Mouse (Mus musculus) heart, adult 18-20 months (tissue): ENCODE data around the gene Aoc2. TPM values are rescaled to one million over a fixed set of nuclear protein-coding genes. Genes with fewer than 3 reads are reported as not detected.
A peak's percentile ranks its signal among the peaks of the same experiment; 100 is the strongest.

ENCODE experiments used
- DNase-seq, 2 experiments: peaks; one replicate each; pipeline ENCODE4 v3.0.0; 2021 to 2022; ENCODE audit warnings: mixed read lengths in 1 of 2
- long read RNA-seq, 2 experiments: library from polyadenylated mRNA; stranded (forward); transcript quantifications; one replicate each; pipeline ENCODE4 v2.0.0; 2021
- total RNA-seq, 2 experiments: library from RNA; stranded (reverse); gene quantifications; 2 replicates each; pipeline ENCODE4 v1.2.3; 2021

Gene Aoc2
- 1 to 10 TPM; 1.2 to 2.2 TPM for total RNA-seq
- long read RNA-seq, experiment 1, partial matches to known transcripts = 0 of 2 reads
- long read RNA-seq, experiment 1, other reads (novel, unspliced or antisense) = 1 of 2 reads
- long read RNA-seq, experiment 2 = 0 reads

DNA sequence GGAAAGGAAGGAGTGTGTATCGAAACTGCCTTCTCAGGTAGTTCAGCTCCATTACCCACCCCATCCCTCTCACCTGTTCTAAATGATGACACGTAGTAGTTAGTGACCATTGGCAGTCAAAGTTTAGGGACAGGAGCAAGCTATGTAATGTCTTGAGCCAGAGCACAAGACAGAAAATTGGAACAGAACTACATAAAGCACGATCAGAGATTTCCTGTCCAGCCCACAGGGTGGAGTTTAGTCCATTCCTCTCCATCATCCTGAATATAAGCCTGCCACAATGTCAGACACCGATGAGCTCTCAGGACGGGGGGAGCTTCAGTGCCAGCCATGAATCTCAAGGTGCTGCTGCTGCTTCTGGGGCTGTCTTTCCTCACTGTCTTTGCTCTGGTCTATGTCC is at the start of gene Aoc2:
Aoc2 (plus strand) TSS at position 301 of the 400 bp plus-strand sequence.
- no peak for DNase-seq

DNA sequence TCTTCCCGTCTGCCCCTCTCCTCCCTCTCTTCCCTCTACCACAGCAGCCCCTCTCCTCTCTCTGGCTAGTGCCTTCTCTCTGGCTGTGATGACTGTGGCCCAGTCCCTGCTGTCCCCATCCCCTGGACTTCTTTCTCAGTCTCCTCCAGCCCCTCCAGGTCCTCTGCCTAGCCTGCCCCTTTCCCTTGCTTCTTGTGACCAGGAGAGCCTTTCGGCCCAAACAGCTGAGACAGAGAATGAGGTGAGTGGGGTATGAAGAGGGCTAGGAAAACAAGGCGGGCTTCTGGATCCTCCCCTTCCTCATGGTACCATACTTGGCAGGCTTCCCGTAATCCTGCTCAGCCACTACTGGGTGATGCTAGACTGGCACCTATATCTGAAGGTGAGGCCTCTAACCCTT is 49.6 kb upstream of the Aoc2 start:
- DNase-seq = no peak

DNA sequence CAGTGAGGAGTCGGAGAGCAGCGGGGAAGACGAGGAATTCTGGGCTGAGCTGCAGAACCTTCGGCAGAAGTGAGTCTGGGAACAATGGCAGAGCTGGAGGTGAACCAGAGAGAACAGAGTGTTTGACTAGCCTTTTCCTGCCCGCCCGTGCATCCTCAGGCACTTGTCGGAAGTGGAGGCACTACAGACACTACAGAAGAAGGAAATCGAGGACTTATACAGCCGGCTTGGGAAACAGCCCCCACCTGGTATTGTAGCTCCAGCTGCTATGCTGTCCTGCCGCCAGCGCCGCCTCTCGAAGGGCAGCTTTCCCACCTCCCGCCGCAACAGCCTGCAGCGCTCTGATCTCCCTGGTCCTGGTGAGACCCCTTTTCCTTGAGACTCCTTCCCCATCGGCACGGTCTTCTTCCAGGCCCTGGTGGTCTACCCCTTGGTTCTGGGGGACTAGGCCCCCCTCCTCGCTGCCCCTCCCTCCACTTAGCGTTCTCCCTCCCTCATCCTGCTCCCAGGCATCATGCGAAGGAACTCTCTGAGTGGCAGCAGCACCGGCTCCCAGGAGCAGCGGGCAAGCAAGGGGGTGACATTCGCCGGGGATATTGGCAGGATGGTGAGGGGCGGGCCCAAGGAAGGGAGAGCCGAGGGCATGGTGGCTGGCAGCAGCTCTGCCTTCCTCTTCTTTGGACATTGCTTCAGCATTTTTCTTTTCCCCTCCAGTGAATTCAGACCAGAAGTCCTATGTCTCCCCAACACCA is 48.4 kb upstream of the Aoc2 start:
- no peak for DNase-seq

DNA sequence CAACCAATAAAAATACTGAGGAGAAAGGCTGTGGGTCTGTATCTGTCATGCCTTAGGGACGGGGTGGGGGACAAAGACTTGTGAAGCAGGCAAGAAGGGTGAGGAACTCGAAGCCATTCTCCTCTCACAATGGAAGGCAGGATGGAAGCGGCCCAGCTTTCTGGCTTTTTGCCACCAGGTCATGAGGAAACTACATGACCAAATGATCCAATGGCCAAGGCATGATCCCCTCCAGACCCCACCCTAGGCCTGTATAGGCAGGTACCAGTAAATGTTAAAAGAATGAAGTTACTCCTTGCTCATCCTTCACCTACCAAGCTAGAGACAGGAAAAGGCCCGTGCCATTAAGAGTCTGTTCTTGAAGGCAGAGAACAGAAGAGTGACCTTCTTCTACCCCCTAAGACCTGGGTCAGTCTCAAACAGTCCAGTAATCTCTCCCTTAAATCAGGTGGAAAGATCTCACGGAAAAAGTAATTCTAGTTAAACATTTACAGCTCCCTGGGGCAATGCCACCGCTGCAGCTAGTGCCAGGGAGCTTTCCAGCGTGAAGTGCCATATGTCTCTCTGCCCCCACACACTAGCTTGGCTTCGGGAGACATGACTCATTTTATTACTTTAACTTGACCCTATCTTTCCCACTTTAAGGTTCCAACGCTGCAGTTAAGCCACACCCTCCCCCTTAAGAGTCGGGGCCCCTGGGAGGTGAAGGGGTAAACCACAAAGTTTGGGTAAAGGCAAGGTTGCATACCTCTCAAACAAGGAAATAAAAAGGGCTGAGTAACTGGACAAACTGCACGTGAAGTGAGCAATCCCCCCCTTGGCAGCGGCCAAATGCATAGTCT is 47.3 kb upstream of the Aoc2 start:
- DNase-seq = no peak

DNA sequence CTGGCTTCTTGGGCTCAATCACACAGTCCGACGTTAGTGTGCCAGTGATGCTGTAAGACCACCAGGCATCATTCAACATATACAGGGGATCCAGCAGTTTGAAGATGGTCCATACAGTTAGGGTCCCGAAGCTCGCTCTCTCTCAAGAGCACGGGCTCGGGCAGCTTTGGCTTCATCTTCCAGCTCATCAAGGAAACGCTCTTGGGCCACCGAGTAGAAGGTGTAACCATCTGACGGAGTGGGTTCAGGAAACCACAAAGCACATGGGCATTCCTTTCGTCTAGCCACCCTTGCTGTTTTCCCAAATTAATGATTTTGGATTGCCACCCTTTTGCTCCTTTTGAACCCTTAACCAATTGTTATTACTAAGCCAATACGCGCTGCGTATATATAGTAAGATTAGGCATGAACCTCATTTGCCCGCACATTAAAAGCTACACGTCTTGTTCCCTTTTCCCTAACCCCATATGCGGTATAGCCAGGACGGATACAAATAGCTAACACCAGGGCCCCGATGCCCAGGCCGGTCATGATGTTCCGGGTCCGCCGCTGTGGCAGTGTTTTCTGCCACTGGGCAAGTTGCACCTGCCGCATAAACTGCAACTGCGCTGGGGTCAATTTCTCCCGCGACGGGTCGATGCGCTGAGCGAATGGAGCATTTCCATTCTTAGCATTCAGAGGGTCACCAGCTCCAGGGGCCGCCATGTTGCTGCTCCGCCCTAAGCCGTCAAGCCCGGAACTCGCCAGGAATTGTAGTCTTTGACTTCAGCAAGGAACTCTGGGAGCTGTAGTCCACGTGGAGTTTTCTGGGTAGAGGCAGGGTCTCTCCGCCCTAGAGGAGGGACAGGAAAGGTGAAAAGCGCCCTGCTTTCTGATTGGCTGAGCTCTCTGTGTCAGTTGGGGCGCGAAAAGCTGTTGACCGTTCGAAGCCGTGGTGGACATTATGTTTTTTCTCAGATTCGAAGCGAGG is 46.4 kb upstream of the Aoc2 start, which contains the start of the genes Cntd1 and Coa3:
Cntd1 (plus strand) TSS at position 790 of the 970 bp plus-strand sequence.
Coa3 (minus strand) TSS at position 892 of the 970 bp plus-strand sequence.
- DNase-seq = peak; percentile 92 to 93

DNA sequence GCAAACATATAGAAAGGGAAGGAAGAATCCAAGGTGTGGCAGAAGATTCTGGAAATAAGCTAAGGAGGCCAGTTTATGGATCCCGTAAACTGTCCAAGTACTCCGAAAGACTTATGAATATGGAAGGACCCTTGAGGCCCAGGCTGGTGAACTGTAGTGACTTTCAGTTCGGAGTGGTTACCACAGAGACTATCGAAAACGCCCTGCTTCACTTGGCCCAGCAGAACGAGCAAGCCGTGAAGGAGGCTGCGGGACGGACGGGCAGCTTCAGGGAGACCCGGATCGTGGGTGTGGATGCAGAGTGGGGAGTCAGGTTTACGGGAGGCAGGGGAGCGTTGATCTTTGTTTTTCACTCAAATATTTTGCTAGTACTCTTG is 45.7 kb upstream of the Aoc2 start:
- no peak for DNase-seq

DNA sequence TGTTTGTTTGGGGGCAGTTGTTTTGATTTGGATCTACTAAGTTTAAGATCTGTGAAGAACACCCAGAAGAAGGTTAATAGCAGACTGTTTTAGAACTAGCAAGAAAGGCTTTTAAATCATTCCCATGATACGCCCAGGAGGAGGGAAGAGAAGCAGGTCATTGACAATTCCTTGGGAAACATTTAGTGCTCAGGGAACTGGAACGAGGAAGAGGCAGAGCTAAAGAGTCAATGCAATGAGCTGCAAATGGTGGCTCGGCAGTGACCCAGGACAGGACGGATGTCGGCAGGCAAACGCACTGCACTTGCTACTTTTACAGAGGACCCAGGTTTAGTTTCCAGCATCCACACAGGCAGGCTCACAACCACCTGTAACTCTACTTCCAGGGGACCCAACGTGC is 44.0 kb upstream of the Aoc2 start:
- no peak for DNase-seq

DNA sequence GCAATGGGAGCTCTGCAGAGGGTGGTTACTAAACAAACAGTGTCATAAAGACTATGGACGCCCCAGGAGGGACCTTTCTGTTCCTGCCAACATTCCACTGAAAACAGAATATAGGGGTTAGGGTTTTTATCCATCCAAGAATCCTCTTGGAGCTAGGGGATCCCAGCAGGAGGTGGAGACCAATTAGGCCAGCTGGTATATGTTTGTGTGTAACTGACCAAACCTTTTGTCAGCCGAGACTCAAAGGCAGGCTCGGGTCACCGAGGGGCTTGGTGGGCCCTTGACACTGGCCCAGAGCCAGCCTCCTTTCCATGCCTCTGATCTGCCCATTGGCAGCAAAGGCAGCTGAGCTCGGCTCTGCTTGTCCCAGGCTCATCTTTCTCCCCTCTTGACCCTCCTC is 42.0 kb upstream of the Aoc2 start:
- no peak for DNase-seq

DNA sequence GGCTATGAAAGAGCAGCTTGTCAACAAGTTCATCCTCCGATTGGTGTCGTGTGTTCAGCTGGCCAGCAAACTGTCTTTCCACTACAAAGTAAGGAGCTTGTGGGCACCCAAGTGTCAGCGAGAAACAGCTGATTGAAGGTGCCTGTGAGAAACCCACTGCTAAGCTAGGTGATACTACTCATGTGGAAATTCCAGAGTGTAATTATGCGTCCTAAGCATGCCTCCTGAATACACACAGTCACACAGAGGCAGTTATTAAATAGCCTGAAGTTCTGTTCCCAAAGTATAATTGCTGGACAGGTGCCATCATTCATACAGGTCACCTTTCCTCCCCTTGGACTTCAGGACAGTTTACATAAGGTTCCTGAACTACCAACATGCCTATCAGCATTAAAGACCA is 41.1 kb upstream of the Aoc2 start:
- DNase-seq = no peak

DNA sequence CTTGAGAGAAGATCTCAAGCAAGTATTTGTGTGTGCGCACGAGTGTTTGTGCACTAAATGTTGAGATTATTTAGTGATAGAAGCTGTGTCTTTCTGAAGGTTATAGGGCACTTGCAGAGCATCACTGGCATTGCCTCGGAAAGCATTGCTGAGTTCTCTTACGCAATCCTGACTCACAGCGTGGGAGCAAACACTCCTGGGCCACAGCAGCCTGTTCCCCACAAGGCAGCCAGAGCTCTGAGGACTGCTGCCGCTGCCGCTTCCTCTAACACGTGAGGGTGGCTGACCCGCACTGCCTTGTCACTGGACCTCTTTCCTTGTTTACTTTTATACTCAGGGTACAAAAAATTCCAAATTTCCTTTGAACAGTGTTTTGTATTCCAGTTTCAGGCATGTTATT is 37.6 kb upstream of the Aoc2 start:
- DNase-seq = peak; percentile 34 to 63

DNA sequence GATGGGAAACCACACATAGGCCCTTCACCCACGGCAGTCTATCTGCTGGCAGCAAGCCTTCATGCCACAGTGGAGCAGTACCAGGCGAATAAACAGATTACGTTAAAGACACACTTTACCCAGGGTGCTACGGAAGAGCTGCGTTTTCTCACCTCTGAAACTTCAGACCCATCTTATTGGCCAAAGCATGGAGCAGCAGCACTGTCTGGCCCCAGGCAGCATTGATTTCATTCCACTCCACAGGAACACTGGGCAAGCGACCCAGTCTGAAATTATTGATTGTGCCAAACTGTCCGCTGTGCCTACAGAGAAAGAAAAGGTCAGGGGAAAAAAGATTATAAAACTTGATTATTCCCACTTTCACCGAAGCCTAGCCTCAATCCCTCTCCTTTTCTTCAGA is 33.6 kb upstream of the Aoc2 start:
- DNase-seq = no peak

DNA sequence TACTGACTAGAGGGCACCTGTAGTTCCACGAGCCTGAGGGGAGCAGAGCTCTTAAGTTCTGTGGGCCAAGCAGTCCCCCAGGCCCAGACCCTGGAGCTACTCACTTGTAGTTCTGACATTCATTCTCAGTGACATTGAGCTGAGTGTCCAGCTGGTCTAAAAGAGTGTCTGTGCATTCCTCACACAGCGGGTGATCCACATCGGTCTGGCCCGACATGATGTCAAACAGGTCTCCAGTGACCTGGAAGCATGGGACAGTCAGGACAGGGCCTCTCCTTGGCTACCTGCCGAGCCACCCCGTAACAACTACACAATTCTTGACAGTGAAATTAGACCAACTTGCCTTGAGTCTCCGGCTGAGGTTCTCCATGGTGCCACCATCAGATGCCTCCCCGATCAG is 29.7 kb upstream of the Aoc2 start:
- no peak for DNase-seq

DNA sequence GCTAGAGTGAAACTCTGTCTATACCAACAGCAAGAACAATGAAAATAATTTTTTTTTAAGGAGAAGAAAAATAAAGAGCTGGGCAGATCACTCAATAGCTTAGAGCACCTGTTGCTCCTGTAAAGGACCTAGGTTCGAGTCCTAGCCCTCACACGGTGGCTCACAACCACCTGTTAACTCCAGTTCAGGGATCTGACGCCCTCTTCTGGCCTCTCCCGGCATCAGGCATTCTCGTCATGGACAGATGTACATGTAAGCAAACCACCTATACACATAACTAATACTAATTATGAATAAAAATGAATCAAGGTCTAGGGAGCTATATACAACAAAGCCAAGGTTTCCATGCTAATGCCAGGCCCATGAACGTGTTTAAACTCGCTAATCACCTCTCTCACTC is 24.0 kb upstream of the Aoc2 start:
- DNase-seq = no peak

DNA sequence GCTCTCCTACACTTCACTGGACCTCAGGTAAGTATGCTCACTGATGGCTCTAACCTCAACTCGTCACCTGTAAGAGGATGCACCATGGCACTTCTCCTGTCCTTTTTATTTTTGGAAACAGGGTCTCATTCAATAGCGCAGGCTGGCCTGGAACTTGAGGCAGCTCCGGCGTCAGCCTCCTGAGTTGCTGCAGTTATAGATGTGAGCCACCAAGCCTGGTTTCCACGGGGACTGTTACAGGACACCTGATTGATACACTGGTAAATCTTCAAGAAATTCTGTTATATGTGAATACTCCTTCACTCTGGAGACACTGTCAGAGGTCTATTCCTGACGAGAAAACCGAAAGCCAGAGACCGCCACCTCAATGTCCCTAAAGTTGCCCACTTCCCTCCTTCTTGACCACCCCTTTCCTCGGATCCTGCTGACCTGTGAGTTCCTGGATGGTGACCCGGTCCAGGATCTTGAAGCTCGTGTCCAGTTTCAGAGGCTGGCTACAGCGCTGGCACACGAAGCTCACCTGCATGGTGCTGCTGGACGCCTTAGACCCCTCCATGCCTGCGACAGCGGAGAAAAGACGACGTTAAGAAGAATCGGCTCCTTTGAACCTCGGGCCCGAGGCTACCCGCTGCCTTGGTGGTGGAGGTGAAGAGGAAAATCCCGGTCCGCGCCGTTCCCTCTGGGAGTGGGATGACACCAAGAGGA is 23.4 kb upstream of the Aoc2 start:
- DNase-seq = no peak

DNA sequence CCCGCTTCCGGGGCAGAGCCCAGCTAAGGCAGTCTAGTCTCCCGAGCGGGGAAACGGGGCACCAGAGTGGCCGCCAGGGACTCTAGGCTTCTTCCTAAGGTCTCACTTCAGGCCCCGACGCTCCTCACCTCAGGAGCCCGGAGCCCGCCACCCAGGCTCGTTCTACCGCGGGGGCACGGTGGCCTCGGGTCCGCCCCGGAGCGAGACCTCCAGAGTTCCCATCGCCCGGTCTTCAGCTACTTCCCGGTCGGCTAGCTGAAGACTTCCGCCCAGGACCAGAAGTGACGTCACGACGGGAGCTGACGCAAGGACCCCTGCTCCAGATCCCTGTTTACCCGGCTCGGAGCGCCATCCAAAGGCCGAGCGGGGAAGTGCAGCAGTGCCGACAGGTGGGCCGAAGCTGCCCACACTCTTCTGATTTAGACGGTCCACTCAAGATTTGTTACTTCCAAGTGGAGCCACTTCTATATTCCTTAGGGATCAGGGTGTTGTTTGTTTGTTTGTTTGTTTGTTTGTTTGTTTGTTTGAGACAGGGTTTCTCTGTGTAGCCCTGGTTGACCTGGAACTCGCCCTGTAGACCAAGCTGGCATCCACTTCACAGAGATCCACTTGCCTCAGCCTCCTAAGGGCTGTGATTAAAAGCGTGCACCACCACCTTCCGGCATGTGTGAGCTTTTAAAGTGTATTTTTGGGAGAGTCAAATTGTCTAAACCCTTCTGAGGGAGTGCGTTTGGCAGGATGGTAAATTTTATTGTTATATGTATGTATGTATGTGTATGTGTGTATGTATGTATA is 22.7 kb upstream of the Aoc2 start, which contains the start of gene Becn1:
Becn1 (minus strand) TSS at position 283 of the 795 bp plus-strand sequence.
- DNase-seq = peak; percentile 96 to 99

DNA sequence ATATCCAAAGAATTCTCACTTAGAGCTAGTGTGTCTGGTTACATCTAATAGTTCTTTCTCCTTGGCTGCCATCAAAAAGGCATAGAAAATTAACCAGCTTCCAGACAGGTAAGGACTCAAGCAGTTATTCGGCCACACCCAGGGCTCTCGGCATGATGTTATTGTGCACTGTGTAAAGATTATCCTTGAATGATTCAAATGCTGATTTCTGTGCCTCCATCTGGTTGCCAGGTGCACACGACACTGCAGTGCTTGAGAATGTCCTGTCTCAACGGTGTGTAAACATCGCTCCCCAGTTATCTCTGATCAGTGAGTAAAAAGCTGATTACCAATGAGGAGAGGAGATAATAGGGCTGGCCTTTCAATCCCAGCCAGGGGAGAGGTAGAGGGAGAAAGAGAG is 17.1 kb upstream of the Aoc2 start:
- DNase-seq = no peak

DNA sequence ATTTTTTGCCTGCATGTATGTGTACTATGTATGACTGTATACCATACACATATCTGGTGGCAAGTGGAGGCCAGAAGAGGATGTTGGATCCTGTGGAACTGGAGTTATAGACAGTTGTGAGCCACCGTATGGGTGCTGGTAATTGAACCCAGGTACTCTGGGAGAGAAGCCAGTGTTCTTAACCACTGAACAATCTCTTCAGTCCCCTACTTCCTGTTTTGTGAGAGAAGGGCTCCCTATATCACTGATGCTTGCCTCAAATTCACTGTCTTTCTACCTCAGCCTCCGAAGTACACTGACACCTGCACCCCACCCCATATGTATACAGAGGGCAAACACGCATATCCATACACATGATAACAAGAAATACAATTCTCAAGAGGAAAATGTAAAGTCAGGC is 13.8 kb upstream of the Aoc2 start:
- no peak for DNase-seq

DNA sequence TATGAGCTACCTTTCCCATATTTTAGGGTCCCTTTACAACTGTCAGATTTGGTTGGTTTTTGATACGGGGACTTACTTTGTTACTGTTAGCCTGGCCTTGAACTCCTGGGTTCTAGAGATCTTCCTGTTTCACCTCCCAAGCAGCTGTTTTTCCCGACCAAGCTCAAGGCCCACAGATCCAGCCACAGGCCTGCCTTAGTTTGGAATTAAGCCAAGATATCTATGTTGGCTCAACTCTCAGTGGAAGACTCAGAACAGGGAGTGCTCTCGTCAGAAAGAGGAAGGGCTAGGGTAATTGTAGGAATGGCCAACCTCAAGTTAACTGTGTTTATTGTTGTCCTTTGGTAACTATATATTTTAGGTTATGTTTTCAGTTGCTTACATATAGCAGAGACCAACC is 12.7 kb upstream of the Aoc2 start:
- no peak for DNase-seq

DNA sequence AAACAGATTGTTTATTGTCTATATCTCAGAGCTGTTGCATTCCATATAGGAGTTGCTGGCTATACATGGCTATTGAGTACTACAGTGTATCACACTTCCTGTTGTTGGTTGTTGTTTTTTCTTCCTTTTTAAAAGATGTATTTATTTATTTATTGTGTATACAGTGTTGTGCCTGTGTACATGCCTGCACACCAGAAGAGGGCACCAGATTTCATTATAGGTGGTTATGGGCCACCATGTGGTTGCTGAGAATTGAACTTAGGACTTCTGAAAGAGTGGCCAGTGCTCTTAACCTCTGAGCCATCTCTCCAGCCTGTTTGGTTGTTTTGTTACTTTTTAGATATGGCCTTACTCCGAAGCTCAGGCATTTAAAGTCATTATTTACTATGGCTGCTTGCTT is 10.3 kb upstream of the Aoc2 start:
- no peak for DNase-seq

DNA sequence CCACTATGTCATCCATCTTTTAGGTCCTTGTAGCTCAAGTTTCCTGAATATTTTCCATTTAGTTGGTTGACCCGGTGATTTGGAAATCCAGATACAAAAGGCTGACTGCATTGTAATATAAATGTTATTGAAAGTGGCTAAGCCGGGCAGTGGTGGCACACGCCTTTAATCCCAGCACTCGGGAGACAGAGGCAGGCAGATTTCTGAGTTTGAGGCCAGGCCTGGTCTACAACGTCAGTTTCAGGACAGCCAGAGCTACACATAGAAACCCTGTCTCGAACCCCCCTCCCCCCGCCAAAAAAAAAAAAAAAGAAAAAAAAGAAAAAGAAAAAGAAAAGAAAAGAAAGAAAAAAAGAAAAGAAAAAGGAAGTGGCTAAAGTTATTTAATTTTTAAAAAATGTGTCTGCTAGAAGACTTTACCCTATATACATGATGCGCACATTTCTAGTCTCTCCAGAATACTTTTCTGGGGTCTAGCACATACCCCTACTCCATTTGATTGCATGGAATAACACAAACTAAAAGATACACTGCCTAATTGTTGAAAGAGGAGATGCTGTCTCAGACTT is 9.7 kb upstream of the Aoc2 start:
- no peak for DNase-seq
